Mouse (Mus musculus) CD4-positive naive resting alpha-beta T cell, adult 76 days (primary cell): ENCODE results near the gene Defb3. TPM values are rescaled to one million over a fixed set of nuclear protein-coding genes. Genes with fewer than 3 reads are reported as not detected.

Source experiments
- total RNA-seq: library from RNA; stranded (reverse); gene quantifications from one replicate; pipeline ENCODE4 v1.2.4, GENCODE M21; 2023

Defb3 gene
- total RNA-seq, result not detected

DNA sequence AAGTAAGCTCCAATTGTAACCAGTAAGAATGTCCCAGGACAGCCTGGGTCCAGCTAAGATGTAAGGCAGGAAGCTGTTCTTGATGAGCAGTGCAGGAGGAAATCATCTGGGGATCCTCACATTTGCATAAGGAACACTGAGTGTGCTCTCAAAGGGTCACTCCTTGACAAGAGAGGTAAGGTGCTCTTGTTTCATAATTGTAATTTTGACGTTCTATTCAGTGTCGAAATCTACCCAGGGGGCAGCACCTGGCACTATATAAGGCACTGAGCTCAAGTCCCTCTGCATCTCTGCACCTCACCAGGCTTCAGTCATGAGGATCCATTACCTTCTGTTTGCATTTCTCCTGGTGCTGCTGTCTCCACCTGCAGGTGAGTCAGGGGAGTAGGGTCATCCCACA lies at the start of gene Defb3:
Gene Defb3, plus strand, starts transcription at position 301 of the 400 bp plus-strand sequence.

DNA sequence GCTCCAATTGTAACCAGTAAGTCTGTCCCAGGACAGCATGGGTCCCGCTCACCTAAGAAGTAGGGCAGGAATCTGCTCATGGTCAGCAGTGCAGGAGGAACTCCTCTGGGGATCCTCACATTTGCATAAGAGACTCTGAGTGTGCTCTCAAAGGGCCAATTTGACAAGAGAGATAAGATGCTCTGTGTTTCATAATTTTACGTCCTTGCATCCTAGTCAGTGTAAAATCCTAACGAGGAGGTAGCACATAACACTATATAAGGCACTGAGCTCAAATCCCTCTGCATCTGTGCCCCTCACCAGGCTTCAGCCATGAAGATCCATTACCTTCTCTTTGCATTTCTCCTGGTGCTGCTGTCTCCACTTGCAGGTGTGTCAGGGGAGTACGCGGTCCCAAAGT lies 45.9 kb upstream of the Defb3 start, which contains the start of gene Defb5:
Gene Defb5, plus strand, starts transcription at position 301 of the 400 bp plus-strand sequence.

Other genes with a start within 250 kb of the Defb3 start
- not detected for gene Defb39, start 228.6 kb upstream of the Defb3 start, total RNA-seq
- not detected for gene Defb12, start 178.5 kb upstream of the Defb3 start, total RNA-seq
- not detected for gene Defb34, start 169.6 kb upstream of the Defb3 start, total RNA-seq
- not detected for gene Gm45826, start 152.6 kb upstream of the Defb3 start, total RNA-seq
- gene Defb14, start 99.0 kb upstream of the Defb3 start, total RNA-seq, result not detected
- not detected for gene Defb4, start 94.7 kb upstream of the Defb3 start, total RNA-seq
- not detected for gene Defb6, start 67.9 kb upstream of the Defb3 start, total RNA-seq
- not detected for gene Defb46, start 53.4 kb upstream of the Defb3 start, total RNA-seq
- not detected for gene Defb5, start 45.8 kb upstream of the Defb3 start, total RNA-seq
- not detected for gene Defb8, start 154.2 kb downstream of the Defb3 start, total RNA-seq
- gene Defb7, start 201.7 kb downstream of the Defb3 start, total RNA-seq, result not detected